Mouse (Mus musculus): Measurements from ENCODE around the gene Dact3. TPM values are rescaled to one million over a fixed set of nuclear protein-coding genes. Genes with fewer than 3 reads are reported as not detected.

Dact3 gene
- total RNA-seq, 4 experiments from 2014 or later: 8.0 to 9.5 (median 8.6) TPM

DNA sequence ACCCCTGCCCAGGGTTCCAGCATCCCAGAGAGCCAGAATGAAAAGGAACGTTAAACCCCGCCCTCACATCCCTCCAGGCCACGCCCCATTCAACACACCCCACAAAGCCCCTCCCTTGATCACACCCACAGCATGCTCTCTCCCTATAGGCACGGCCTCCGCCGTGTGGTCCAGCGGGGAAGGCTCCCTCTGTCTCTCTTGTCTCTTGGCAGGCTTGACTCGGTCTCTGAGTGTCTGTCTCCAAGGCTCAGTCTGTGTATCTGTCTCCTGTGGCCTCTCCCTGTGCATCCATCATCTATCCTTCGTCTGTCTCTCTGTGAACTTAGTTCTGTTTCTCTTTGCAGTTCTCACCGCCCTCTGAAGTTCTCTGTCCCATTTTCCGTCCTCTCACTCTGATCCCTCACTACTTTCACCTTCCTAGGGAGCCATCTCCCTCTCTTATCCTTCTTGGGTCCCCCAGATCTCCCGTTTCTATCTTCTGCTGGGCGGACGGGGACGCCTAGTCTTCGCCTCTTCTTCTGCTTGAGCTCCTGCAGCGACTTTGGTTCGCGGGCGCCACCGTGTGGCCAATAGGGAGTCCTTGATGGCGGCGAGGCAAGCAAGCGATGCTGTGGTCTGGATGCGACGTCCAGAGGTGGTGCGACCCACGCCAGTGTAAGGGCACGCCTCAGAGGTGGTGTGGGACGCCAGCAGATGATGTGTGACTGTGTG is 16.7 kb downstream of the Dact3 start, which contains the start of gene Gng8:
TSS of gene Gng8 (plus strand) at position 146 of the 711 bp plus-strand sequence.
- DNase-seq (ENCODE audit: low spot score): peak; percentile 81

DNA sequence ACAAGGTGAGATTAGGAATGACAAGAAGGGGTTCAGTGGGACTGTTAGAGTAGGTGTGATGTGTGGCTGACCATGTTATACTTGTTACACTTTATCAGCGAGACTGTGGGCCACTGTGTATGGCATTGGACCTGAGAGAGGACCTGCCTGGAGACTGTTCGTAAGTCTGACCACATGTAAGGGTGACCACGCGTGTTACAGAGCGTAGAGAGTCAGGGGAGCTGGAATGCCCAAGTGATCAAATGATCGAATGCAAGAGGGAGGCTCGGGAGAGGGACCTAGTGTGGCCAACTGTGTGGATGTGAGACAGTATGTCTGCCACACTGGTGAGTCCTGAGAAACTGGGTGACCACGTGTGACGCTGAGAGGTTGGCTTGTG is 17.2 kb downstream of the Dact3 start:
- no peak for DNase-seq (ENCODE audit: low spot score)

DNA sequence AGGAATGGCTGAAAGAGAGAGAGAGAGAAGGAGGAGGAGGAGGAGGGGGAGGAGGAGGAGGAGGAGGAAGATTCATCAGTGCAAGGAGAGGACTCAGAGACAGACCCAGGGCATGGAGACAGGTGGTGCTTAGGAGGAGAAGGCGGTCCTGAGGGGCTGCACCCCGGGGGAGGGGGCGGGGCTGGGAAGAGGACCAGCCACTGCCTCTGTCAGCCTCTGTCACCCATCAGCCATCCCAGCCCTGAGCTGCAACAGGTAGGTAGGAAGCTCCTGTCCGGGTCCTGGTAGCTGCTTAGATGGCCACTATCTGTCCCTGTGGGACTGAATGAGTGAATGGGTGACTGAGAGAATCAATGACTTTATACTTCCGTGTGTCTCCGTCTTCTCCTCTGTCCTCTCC is 18.5 kb downstream of the Dact3 start:
- DNase-seq (ENCODE audit: low spot score): no peak

DNA sequence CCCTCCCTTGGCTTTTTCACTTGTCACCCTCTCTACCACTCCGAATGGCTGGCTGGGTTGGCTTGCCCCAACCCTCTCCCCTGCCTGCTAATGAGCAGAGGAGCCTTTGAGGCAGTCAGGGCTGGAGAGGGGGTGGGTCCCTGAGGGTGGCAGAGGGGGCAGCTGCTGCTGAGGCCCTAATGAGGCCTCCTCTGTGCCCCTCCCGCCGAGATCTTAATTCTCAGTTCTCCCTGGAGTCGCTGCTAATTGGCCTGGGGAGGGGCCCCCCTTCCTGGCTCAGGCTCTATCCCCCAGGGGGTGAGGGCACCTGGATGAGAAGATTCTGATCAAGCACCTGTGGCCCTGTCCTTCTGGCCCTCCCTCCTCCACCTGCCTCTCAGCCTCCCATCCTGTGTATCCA is 19.2 kb downstream of the Dact3 start:
- no peak for DNase-seq (ENCODE audit: low spot score)

DNA sequence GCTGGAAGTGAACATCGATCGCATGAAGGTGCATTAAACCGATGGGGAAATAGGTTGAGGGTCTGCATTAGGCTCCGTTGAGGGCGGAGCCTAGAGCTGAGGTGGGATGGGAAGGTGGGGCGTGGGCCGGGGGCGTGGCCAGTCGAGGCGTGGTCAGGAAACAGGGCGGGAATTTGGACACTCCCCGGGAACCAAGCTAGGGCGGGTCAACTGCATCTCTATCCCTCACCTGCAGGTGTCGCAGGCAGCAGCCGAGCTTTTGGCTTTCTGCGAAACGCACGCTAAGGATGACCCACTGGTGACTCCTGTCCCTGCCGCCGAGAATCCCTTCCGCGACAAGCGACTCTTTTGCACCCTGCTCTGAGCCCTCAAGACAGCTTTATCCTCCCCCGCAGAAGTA is 19.9 kb downstream of the Dact3 start:
- peak; percentile 71 for DNase-seq (ENCODE audit: low spot score)

- no peak for DNase-seq (ENCODE audit: low spot score)
These were observed 20.4 kb downstream of the Dact3 start for GRCm38 (mm10) chr7:16895511-16895910.

DNA sequence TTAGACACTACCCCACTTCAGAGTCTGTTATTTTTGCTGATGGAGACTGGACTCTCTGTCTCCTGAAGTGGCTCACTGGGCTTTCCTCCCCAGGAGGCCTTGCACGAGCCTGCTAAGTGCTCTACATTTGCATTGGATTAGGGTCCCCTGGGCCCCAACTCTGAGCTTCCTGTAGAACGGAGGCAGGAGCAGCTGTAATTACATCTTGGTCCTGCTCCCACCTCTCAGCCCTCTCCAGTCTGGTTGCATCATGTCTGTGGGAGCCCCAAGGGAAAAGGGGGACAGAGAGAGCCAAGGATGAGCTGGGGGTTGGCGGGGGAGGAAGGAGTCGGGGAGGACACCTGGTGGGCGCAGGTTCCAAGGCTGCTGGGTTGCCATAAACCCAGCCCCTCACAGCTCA is 25.4 kb downstream of the Dact3 start:
- DNase-seq (ENCODE audit: low spot score): no peak

- DNase-seq (ENCODE audit: low spot score): no peak
These were observed 28.4 kb downstream of the Dact3 start for GRCm38 (mm10) chr7:16903439-16903955.

- DNase-seq (ENCODE audit: low spot score): no peak
These were observed 29.1 kb downstream of the Dact3 start for GRCm38 (mm10) chr7:16904120-16904675.

DNA sequence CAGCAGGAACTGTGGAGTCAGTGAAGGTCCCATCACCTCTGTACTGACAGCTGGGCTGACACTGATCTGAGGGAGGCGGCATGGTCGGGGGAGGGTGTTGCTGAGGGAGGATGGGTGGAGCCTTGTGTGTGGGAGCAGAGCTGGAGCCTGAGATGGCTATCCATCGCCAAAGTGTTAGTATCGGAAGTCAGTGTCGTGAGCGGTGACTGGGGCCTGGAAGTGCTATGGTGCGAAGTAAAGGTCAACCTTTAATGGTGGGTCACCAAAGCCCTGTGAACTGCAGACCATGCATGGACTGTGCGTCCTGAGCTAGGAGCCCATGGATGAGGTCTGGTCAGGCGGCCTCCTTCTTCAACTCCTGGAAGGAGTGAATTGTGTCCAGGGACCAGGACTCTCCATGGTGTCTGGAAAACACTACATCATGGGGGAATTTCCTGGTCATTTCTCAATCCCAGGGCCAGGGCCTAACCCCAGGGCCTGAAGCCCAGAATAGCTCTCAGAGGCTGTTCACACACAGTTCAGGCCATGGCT is 30.4 kb downstream of the Dact3 start:
- peak; percentile 63 for DNase-seq (ENCODE audit: low spot score)

DNA sequence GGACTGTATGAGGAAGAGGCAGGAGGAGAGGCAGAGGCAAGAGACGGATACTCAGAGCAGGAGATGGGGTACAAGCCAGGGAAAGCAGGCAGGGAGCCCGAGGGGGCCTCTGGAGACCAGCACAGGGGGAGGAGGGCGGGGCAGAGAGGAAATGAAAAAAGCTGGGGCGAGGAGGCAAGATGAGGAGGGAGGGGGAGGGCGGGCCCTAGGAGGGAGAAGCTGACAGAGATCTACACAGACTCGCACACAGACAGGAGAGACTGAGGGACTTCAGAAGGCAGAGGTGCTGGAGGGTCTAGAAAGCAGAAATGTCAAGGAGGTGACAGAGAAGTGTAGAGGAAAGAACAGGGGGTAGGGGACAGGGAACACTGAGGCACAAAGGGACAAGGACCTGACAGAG is 31.2 kb downstream of the Dact3 start, which contains the start of gene Ptgir:
TSS of gene Ptgir (plus strand) at position 210 of the 400 bp plus-strand sequence.
- peak; percentile 74 for DNase-seq (ENCODE audit: low spot score)

DNA sequence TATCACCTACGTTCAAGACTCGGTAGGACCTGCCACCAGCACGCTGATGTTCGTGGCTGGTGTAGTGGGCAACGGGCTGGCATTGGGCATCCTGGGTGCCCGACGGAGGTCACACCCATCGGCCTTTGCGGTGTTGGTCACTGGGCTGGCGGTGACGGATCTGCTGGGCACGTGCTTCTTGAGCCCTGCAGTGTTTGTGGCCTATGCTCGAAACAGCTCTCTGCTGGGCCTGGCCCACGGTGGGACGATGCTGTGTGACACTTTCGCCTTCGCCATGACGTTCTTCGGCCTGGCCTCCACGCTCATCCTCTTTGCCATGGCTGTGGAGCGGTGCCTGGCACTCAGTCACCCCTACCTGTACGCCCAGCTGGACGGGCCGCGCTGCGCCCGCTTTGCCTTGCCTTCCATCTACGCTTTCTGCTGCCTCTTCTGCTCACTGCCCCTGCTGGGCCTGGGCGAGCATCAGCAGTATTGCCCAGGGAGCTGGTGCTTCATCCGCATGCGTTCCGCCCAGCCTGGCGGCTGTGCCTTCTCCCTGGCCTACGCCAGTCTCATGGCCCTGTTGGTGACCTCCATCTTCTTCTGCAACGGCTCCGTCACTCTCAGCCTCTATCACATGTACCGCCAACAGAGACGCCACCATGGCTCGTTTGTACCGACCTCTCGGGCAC is 31.9 kb downstream of the Dact3 start:
- DNase-seq (ENCODE audit: low spot score): no peak

- DNase-seq (ENCODE audit: low spot score): no peak
These were observed 32.7 kb downstream of the Dact3 start for GRCm38 (mm10) chr7:16907842-16908241.

- no peak for DNase-seq (ENCODE audit: low spot score)
These were observed 33.2 kb downstream of the Dact3 start for GRCm38 (mm10) chr7:16908367-16908766.

DNA sequence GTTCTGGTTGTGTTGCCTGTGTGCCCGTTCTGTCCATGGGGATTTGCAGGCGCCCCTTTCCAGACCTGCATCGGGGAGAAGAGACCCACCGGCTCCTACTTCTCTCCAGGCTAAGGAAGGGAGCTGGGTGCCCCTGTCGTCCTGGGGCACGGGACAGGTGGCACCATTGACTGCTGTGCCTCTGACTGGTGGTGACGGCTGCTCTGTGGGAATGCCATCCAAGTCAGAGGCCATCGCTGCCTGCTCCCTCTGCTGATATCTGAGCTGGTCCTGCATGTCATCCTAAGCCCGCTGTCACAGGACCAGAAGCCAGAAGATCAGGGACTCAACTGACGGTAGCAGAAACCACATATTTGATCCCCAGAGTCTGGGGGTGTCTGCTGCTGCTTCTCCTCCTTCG is 33.7 kb downstream of the Dact3 start:
- no peak for DNase-seq (ENCODE audit: low spot score)

- DNase-seq (ENCODE audit: low spot score): no peak
These were observed 34.8 kb downstream of the Dact3 start for GRCm38 (mm10) chr7:16909909-16910308.

GRCm38 (mm10) chr7:16911904-16912303 is 36.8 kb downstream of the Dact3 start:
- DNase-seq (ENCODE audit: low spot score): no peak

GRCm38 (mm10) chr7:16912360-16912759 is 37.2 kb downstream of the Dact3 start:
- DNase-seq (ENCODE audit: low spot score): peak; percentile 54

DNA sequence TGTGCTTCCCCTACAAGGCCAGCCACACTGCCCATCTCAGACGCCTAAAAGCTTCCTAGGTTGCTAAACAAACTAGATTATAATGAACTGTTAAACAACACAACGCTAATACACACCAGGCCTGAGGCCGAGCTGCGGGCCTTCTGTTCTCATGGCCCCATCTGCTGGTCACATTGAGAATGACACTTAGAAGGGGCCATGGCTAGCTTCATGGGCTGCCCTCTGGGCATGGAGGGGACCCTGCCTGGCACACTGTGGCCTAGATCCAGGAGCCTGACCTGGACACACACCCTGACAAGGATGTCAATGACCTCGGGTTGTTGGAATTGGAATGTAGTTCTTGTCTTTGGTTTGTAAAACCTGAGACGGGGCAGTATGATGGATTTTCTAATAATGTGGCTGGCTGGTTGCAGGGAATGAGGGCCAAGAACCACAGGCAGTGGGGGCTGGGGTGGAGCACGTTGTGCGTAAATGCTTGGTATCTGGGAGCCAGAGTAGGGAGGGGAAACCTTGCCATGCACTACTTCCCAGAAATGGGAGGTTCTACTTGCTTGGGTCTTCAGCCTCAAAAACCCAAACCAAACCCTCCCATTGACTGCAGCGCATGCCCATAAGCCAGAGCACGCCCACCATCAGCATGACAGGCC is 38.8 kb downstream of the Dact3 start:
- DNase-seq (ENCODE audit: low spot score): peak; percentile 79

DNA sequence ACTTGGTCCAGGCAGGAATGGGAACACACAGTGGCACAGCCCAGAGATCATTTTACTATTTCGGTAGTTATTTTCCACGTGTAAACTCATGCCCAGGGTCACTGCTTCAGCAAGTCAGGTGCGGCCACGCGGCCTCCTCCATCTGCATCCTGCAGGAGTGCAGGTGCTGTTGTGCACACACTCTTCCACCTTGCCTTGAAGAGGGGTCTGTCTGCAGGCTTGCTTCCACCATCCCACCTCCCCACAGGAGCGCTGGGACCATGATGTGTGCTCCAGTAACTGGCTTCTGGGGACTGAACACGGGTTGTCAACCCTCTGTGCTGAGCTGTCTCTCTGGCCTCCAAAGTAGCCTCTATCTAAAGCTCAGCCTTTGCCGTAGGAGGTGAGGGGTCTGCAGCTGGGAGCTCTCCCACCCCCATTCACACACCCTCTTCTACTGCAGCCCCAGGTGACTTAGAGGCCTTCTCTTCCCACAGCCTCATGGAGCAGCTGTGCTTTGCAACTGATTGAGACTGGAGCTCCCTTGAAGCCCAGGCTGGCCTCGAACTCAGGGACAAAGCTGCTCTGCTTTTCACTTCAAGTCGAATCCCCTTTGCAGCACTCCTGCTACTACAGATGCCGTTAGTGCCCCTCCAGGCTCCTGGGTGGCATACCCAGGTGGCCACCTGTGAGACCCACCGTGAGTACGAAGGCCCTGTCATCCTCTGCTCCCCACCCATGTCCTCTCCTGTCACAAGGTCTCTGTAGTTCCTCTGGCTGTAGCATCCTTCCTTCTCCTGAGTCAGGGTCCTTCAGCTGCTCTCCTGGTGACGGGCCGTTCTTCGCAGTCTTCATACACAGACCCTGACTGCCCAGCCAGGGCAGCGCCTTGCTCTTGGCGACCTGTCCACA is 39.6 kb downstream of the Dact3 start:
- DNase-seq (ENCODE audit: low spot score): no peak

Data from heart, adult 8-10 months (tissue).